Mouse (Mus musculus): Measurements from ENCODE around the gene Alg1. TPM values are rescaled to one million over a fixed set of nuclear protein-coding genes. Genes with fewer than 3 reads are reported as not detected.

Gene Alg1
- 15.8 and 17.3 TPM in 2 replicates for polyA plus RNA-seq (2012; rRNA removed)

DNA sequence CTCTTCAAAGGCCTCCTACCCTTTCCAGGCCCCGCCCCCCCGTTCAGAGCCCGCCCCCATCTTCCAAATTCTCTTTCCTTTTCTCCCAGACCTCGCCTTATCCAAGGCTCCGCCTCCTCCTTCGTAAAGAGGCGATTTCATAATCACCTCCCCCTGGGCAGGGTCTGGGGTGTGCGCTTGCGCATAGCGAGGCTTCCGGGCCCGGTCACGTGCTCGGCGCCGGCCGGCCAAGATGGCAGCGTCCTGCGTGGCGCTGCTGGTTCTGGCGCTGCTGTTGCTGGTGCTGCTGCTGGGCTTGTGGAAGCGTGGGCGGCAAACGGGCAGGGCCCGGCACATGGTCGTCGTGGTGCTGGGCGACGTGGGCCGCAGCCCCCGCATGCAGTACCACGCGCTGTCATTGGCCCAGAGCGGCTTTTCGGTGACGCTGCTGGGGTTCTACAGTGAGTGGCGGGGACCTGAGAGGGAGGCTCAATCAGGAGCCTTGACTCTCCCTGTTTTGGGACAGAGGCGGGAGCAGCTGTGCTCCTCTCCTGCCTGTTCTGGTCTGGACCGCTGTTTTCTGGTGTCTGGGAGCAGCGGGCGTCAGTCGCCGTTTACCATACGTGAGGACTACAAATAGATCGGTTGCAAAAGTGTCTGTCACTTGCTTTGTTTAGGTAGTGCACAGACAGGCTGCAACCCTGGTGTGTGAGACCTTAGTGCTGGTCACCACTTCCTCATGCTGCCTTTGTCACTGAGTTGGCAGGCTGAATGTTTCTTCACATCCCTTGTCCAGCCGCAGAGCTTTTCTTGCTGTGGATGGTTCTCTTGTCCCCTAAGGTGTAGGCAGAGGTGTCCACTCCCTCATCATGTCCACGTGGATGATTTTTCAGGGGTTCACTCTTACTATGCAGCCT is at the start of gene Alg1:
TSS of gene Alg1 (plus strand) at position 204 of the 896 bp plus-strand sequence.

DNA sequence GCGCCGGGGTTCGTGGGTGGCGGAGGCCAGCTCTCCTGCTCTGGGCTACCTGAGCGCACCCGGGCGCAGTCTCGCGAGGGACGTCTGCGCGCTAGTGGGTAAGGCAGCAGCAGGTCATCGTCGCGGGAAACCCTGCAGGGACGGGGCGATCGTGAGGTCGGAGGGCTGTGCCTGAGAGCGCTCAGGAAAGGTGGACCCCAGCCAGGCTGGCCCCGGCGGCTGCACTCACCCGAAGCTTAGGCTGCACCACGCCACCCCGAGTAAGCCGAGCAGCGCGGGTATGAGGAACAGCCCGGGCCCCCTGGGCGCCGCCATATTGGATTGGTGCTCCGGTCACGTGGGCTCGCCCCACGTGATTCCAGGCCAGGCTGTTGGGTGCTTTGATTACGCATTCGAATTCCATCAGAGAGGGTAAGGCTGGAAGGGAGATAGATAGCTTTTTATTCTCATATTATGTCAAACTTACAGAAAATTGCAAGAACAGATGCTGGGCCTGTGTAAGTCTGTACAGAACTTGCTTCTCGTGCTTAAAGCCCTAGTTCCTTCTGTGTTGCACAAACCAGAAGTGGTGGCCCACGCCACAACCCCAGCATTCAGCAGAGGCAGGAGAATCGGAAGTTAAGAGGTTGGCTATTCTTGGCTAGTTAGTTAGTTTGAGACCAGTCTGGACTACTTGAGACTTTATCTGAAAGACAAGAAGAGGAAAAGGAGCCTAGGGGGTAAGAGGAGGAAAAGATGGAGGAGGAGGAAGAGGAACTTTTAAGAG is 29.6 kb upstream of the Alg1 start, which contains the start of gene Nagpa:
TSS of gene Nagpa (minus strand) at position 345 of the 766 bp plus-strand sequence.

DNA sequence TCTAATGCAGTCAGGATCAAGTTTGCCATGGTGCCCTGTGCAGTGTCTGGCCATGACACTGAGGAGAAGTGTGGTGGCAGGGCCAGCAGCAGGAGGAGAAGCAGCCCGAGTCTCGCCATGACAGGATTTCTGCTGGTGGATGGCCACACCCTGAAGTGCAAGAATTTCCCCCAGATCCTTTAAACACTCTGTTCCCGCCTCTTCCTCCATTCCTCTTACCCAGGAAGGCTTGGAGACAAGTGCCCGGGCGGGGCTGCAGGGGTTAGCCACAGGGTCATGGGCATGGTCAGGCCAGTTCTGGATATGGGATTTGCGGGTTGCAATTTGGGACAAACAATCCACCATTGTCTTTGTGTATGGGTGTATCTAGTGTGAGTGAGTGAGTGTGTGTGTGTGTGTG is 11.3 kb upstream of the Alg1 start, which contains the start of gene AU021092:
TSS of gene AU021092 (minus strand) at position 160 of the 400 bp plus-strand sequence.

DNA sequence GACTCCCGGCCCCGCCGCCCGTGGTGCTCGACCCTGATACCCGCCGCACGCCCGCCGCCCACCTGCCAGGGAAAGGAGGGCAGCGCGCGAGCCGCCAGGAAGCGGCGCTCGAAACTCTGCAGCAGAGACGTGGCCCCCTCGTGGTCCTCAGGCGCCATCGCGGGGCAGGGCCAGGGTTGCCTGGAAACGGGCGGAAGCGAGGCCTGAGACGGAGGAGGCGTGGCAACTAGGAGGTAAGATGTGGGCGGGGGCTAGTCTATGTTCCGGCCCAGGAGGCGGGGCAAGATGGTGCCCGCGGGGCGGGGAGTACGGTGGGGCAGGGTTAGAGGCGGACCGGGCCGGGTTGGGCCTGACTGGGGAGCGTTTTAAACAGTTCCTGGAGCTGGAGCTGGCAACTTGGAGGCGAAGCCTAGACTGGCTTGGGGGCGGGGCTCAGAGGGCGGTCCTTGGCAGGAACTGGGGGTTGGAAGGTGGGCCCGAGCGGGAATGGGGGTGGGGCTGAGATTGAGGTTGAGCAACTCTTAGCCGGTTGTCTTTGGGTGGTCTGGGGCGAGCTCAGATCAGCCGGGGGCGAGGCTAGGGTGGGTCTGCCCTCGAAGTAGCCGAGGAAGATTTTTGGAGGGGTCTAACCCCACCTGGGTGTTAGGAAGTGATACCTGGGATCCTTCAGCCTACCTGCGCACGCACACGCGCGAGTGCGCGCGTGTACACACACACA is 22.5 kb downstream of the Alg1 start, which contains the start of gene Eef2kmt:
TSS of gene Eef2kmt (minus strand) at position 205 of the 718 bp plus-strand sequence.

Other genes with a start within 250 kb of the Alg1 start
- gene Sept12, start 235.8 kb upstream of the Alg1 start, polyA plus RNA-seq (2012; rRNA removed): not detected in 2 replicates
- 18.9 and 27.5 TPM in 2 replicates for gene Smim22, start 226.3 kb upstream of the Alg1 start, polyA plus RNA-seq (2012; rRNA removed)
- gene Rogdi, start 220.1 kb upstream of the Alg1 start, polyA plus RNA-seq (2012; rRNA removed): 70.5 and 78.4 TPM in 2 replicates
- gene Glyr1, start 183.8 kb upstream of the Alg1 start, polyA plus RNA-seq (2012; rRNA removed): 36.7 and 40.1 TPM in 2 replicates
- gene Ubn1, start 183.6 kb upstream of the Alg1 start, polyA plus RNA-seq (2012; rRNA removed): 8.3 and 9.7 TPM in 2 replicates
- 0.61 and 0.70 TPM in 2 replicates for gene Ppl, start 101.2 kb upstream of the Alg1 start, polyA plus RNA-seq (2012; rRNA removed)
- 0.05 and 0.06 TPM in 2 replicates for gene Sec14l5, start 86.5 kb upstream of the Alg1 start, polyA plus RNA-seq (2012; rRNA removed)
- gene Nagpa, start 29.6 kb upstream of the Alg1 start, polyA plus RNA-seq (2012; rRNA removed): 7.8 and 9.2 TPM in 2 replicates
- 2.1 and 2.9 TPM in 2 replicates for gene AU021092, start 11.3 kb upstream of the Alg1 start, polyA plus RNA-seq (2012; rRNA removed)
- 13.6 and 15.5 TPM in 2 replicates for gene Eef2kmt, start 22.4 kb downstream of the Alg1 start, polyA plus RNA-seq (2012; rRNA removed)

Data from liver, embryonic 18 days (tissue).